Mouse (Mus musculus) limb, embryonic 15.5 days (tissue): ENCODE measurements around the gene Tbc1d25. TPM values are rescaled to one million over a fixed set of nuclear protein-coding genes. Genes with fewer than 3 reads are reported as not detected.

Source experiments
- ATAC-seq: fragments of 200-750 bp; cut with Nextera tagmentation; 2 replicates; pipeline ENCODE4 v1.8.0; 2017; ENCODE audit warnings: low read depth, moderate TSS enrichment; ENCODE audit not compliant: insufficient number of reproducible peaks, low FRiP score, low TSS enrichment
- H3K27ac ChIP-seq: fragments of 300-500 bp; sonication (generic); 2 replicates; pipeline ENCODE4 v1.5.1; 2015; ENCODE audit warnings: moderate library complexity, mild to moderate bottlenecking, inconsistent platforms
- H3K27me3 ChIP-seq: fragments of 300-500 bp; sonication (generic); 2 replicates; pipeline ENCODE4 v1.6.1; 2015; ENCODE audit warnings: inconsistent platforms
- H3K36me3 ChIP-seq: fragments of 300-500 bp; sonication (generic); 2 replicates; pipeline ENCODE4 v1.6.1; 2015; ENCODE audit warnings: inconsistent platforms
- H3K4me1 ChIP-seq: fragments of 300-500 bp; sonication (generic); 2 replicates; pipeline ENCODE4 v1.6.1; 2015; ENCODE audit warnings: inconsistent platforms
- H3K4me2 ChIP-seq: fragments of 300-500 bp; sonication (generic); 2 replicates; pipeline ENCODE4 v1.6.1; 2015; ENCODE audit warnings: mild to moderate bottlenecking, inconsistent platforms
- H3K4me3 ChIP-seq: fragments of 300-500 bp; sonication (generic); 2 replicates; pipeline ENCODE4 v1.5.1; 2015; ENCODE audit warnings: mild to moderate bottlenecking, inconsistent platforms
- H3K9ac ChIP-seq: fragments of 300-500 bp; sonication (generic); 2 replicates; pipeline ENCODE4 v1.6.1; 2015; ENCODE audit warnings: inconsistent platforms
- H3K9me3 ChIP-seq: fragments of 300-500 bp; sonication (generic); 2 replicates; pipeline ENCODE4 v1.6.1; 2016; ENCODE audit warnings: inconsistent platforms
- WGBS: fragments of 180-500 bp; shearing (Covaris S2); methylation state at CpG from one replicate; pipeline ENCODE4 v1.1.7; 2015; 5-methylcytosine and 5-hydroxymethylcytosine counted together
- polyA plus RNA-seq: library from polyadenylated mRNA; unstranded; fragments of >200 nt; fragmentation: Nextera tagmentation; extraction: Ambion mirVana; gene quantifications from 2 replicates; pipeline ENCODE4 v1.2.1, GENCODE M21; 2015

Gene Tbc1d25
- polyA plus RNA-seq, 1 experiment from 2014 or later: 13.7 TPM

- H3K4me2 ChIP-seq: peak within 1 kb of the TSS; percentile 45
- 20% methylated on average over 38 of the region's 40 CpGs for WGBS
- ATAC-seq: peak; percentile 85
These were observed 43.7 kb downstream of the Tbc1d25 start, which contains the start of gene Wdr13 for GRCm38 (mm10) chrX:8132017-8132976. TSS of gene Wdr13 (minus strand) at chrX:8132892.

GRCm38 (mm10) chrX:8131393-8131792 lies 44.6 kb downstream of the Tbc1d25 start:
- H3K36me3 ChIP-seq: peaks cover 12% of the 10 kb centered on the region
- no peaks in the 10 kb centered on the region for H3K27me3 ChIP-seq
- peak overlapping the region; percentile 45 for H3K4me2 ChIP-seq
- H3K4me1 ChIP-seq: no peaks in the 10 kb centered on the region; the same call in 1 of the 2 replicates
- ATAC-seq: no peak
- no peaks in the 10 kb centered on the region for H3K9me3 ChIP-seq
- H3K27ac ChIP-seq: no peak overlapping the region
- H3K4me3 ChIP-seq: peak overlapping the region; percentile 53
- no peak overlapping the region for H3K9ac ChIP-seq
- 90% methylated on average over 17 of the region's 17 CpGs for WGBS

More at GRCm38 (mm10) chrX:8132017-8132976, 43.7 kb downstream of the Tbc1d25 start, which contains the start of gene Wdr13:
- H3K4me3 ChIP-seq: peak within 1 kb of the TSS; percentile 53
- H3K27ac ChIP-seq: peak within 1 kb of the TSS; percentile 92
- no peaks in the 10 kb centered on the region for H3K27me3 ChIP-seq
- H3K36me3 ChIP-seq: peaks cover 12% of the 10 kb centered on the region
- H3K9ac ChIP-seq: no peak within 1 kb of the TSS
- H3K9me3 ChIP-seq: no peaks in the 10 kb centered on the region
- H3K4me1 ChIP-seq: no peaks in the 10 kb centered on the region; the same call in 1 of the 2 replicates

GRCm38 (mm10) chrX:8125235-8125634 lies 50.7 kb downstream of the Tbc1d25 start:
- Histone ChIP-seq H3K4me1 (no peaks in the 10 kb centered on the region), H3K27me3 (no peaks in the 10 kb centered on the region), H3K4me3 (no peak overlapping the region), H3K4me2 (no peak overlapping the region), H3K27ac (no peak overlapping the region), H3K9ac (no peak overlapping the region), H3K36me3 (peaks cover 18% of the 10 kb centered on the region), H3K9me3 (no peaks in the 10 kb centered on the region)
- no peak for ATAC-seq
- 75% methylated on average over 7 of the region's 7 CpGs for WGBS

- ATAC-seq: no peak
- H3K4me1 ChIP-seq: no peaks in the 10 kb centered on the region
- H3K27me3 ChIP-seq: no peaks in the 10 kb centered on the region
- no peaks in the 10 kb centered on the region for H3K9me3 ChIP-seq
- no peak overlapping the region for H3K4me3 ChIP-seq
- WGBS: 80% methylated on average over 6 of the region's 6 CpGs
- no peak overlapping the region for H3K27ac ChIP-seq
- no peak overlapping the region for H3K9ac ChIP-seq
- H3K36me3 ChIP-seq: peaks cover 12% of the 10 kb centered on the region
- no peak overlapping the region for H3K4me2 ChIP-seq
These were observed 52.0 kb downstream of the Tbc1d25 start for GRCm38 (mm10) chrX:8123821-8124470.

GRCm38 (mm10) chrX:8117264-8117663 lies 58.7 kb downstream of the Tbc1d25 start:
- Histone ChIP-seq H3K4me3 (no peak overlapping the region), H3K27ac (no peak overlapping the region), H3K36me3 (no peaks in the 10 kb centered on the region), H3K9ac (no peak overlapping the region), H3K27me3 (no peaks in the 10 kb centered on the region), H3K4me1 (no peaks in the 10 kb centered on the region), H3K9me3 (no peaks in the 10 kb centered on the region), H3K4me2 (no peak overlapping the region)
- ATAC-seq: no peak

GRCm38 (mm10) chrX:8115275-8115674 lies 60.7 kb downstream of the Tbc1d25 start:
- no peak for ATAC-seq
- Histone ChIP-seq H3K9ac (no peak overlapping the region), H3K4me2 (no peak overlapping the region), H3K4me3 (no peak overlapping the region), H3K36me3 (no peaks in the 10 kb centered on the region), H3K9me3 (no peaks in the 10 kb centered on the region), H3K27me3 (no peaks in the 10 kb centered on the region), H3K27ac (no peak overlapping the region), H3K4me1 (no peaks in the 10 kb centered on the region)
- WGBS: 80% methylated on average over 4 of the region's 4 CpGs

- H3K36me3 ChIP-seq: no peaks in the 10 kb centered on the region
- WGBS: 85% methylated on average over 3 of the region's 3 CpGs
- H3K27me3 ChIP-seq: no peaks in the 10 kb centered on the region
- H3K4me1 ChIP-seq: peaks cover 4% of the 10 kb centered on the region; the same call in 1 of the 2 replicates
- no peak overlapping the region for H3K4me3 ChIP-seq
- H3K27ac ChIP-seq: no peak overlapping the region
- no peak for ATAC-seq
- H3K9ac ChIP-seq: no peak overlapping the region
- H3K4me2 ChIP-seq: no peak overlapping the region
- no peaks in the 10 kb centered on the region for H3K9me3 ChIP-seq
These were observed 71.0 kb downstream of the Tbc1d25 start for GRCm38 (mm10) chrX:8105019-8105418.

Other genes with a start within 250 kb of the Tbc1d25 start
- not detected in 2 replicates for gene Eras, start 247.6 kb downstream of the Tbc1d25 start, polyA plus RNA-seq
- 25.3 and 27.0 TPM in 2 replicates for gene Hdac6, start 228.3 kb downstream of the Tbc1d25 start, polyA plus RNA-seq
- gene Gata1, start 198.1 kb downstream of the Tbc1d25 start, polyA plus RNA-seq: 2.1 and 2.9 TPM in 2 replicates
- not detected in 2 replicates for gene Glod5, start 157.7 kb downstream of the Tbc1d25 start, polyA plus RNA-seq
- gene Suv39h1, start 101.4 kb downstream of the Tbc1d25 start, polyA plus RNA-seq: 47.3 and 48.7 TPM in 2 replicates
- gene Was, start 85.7 kb downstream of the Tbc1d25 start, polyA plus RNA-seq: 0.97 and 1.00 TPM in 2 replicates
- gene Wdr13, start 43.3 kb downstream of the Tbc1d25 start, polyA plus RNA-seq: 20.3 and 21.3 TPM in 2 replicates
- 401 and 409 TPM in 2 replicates for gene Rbm3, start 30.3 kb downstream of the Tbc1d25 start, polyA plus RNA-seq
- gene Ebp, start 17.3 kb upstream of the Tbc1d25 start, polyA plus RNA-seq: 43.0 and 44.6 TPM in 2 replicates
- gene Porcn, start 30.3 kb upstream of the Tbc1d25 start, polyA plus RNA-seq: 8.7 and 8.8 TPM in 2 replicates
- 37.8 and 40.4 TPM in 2 replicates for gene Ftsj1, start 76.2 kb upstream of the Tbc1d25 start, polyA plus RNA-seq
- 0.36 and 0.60 TPM in 2 replicates for gene Slc38a5, start 95.0 kb upstream of the Tbc1d25 start, polyA plus RNA-seq
- gene Ssxb10, start 151.2 kb upstream of the Tbc1d25 start, polyA plus RNA-seq: not detected in 2 replicates
- not detected in 2 replicates for gene Ssxb9, start 190.8 kb upstream of the Tbc1d25 start, polyA plus RNA-seq
- gene Ssxb1, start 237.1 kb upstream of the Tbc1d25 start, polyA plus RNA-seq: not detected in 2 replicates